ENCODE assay signal across 8 mouse cellular contexts in genomic region chr2:84838993-84839980, GRCm38 (mm10). TPM values are rescaled to one million over a fixed set of nuclear protein-coding genes. Genes with fewer than 3 reads are reported as not detected.
DNase-seq lines count a peak whose midpoint lies in the region; ATAC-seq and TF ChIP-seq lines count a peak whose summit lies in the region.

No protein-coding gene starts in this region.

- H3K9ac ChIP-seq in liver, embryonic 12.5 days = peak overlapping the region; percentile 93
- peak overlapping the region; percentile 48 for H3K9ac ChIP-seq in neural tube, embryonic 15.5 days (replicated peaks)

- no peak overlapping the region for H3K27ac ChIP-seq in left cerebral cortex, adult 2 months
- H3K27ac ChIP-seq in liver, embryonic 12.5 days = peak overlapping the region; percentile 97
- no peak overlapping the region for H3K27ac ChIP-seq in neural tube, embryonic 15.5 days (replicated peaks)

- H3K9me3 ChIP-seq in liver, embryonic 12.5 days (replicated peaks) = no peaks in the 10 kb centered on the region
- no peaks in the 10 kb centered on the region for H3K9me3 ChIP-seq in neural tube, embryonic 15.5 days (replicated peaks)

- intact Hi-C loops in left cerebral cortex, adult 2 months (cut with DNase I) = loop anchor here (10.0 kb wide), 1 partner anchor 366 kb away; no protein-coding TSS in a partner anchor
- intact Hi-C loops in left cerebral cortex, postnatal 25 days (cut with DNase I) = no loop called here
- intact Hi-C loops in heart, postnatal 36 days (cut with DNase I) = no loop called here

- WGBS in liver, embryonic 12.5 days (ENCODE audit: insufficient replicate concordance) = under 1% methylated on average over 47 of the region's 47 CpGs
- WGBS in neural tube, embryonic 15.5 days = under 1% methylated on average over 47 of the region's 47 CpGs

- no peak for DNase-seq in left cerebral cortex, adult 2 months (ENCODE audit: extremely low spot score in 1 of 2, low spot score in 2 of 2)
- DNase-seq in left cerebral cortex, postnatal 25 days (ENCODE audit: low spot score in 2 of 2) = no peak
- peak; percentile 39 to 49 for DNase-seq in heart, postnatal 36 days
- no peak for DNase-seq in frontal cortex, postnatal 10 days (ENCODE audit: low spot score in 2 of 2)
- DNase-seq in right cerebral cortex, postnatal 36 days (ENCODE audit: low spot score in 2 of 2) = no peak

- H3K4me1 ChIP-seq in liver, embryonic 12.5 days = peaks cover 57% of the 10 kb centered on the region
- peaks cover 25% of the 10 kb centered on the region for H3K4me1 ChIP-seq in neural tube, embryonic 15.5 days

- peak; percentile 62 for ATAC-seq in erythroblast, adult 5-6 weeks (replicated peaks; ENCODE audit: low FRiP score, poor library complexity, severe bottlenecking)
- peak; percentile 62 for ATAC-seq in liver, embryonic 12.5 days
- no peak for ATAC-seq in neural tube, embryonic 15.5 days (ENCODE audit: low FRiP score)

- no peak for TF ChIP-seq CTCF in left cerebral cortex, adult 2 months (IDR thresholded peaks at IDR 0.05)

- peak overlapping the region; percentile 48 for H3K4me3 ChIP-seq in left cerebral cortex, adult 2 months
- peak overlapping the region; percentile 84 for H3K4me3 ChIP-seq in liver, embryonic 12.5 days
- H3K4me3 ChIP-seq in neural tube, embryonic 15.5 days (replicated peaks) = peak overlapping the region; percentile 48

- peak overlapping the region; percentile 83 for H3K4me2 ChIP-seq in liver, embryonic 12.5 days
- H3K4me2 ChIP-seq in neural tube, embryonic 15.5 days = peak overlapping the region; percentile 94

- H3K36me3 ChIP-seq in liver, embryonic 12.5 days = peaks cover 31% of the 10 kb centered on the region
- H3K36me3 ChIP-seq in neural tube, embryonic 15.5 days = no peaks in the 10 kb centered on the region

- H3K27me3 ChIP-seq in liver, embryonic 12.5 days (replicated peaks) = peaks cover 11% of the 10 kb centered on the region; the same call in 1 of the 2 replicates
- H3K27me3 ChIP-seq in neural tube, embryonic 15.5 days (replicated peaks) = peaks cover 60% of the 10 kb centered on the region

RNA-seq across cellular contexts. Expression of gene Slc43a1, which starts 0.6 kb away (rescaled TPM):
- total RNA-seq in left cerebral cortex, adult 2 months (2021) = under 1 TPM; 0.27 to 0.30 TPM
- under 1 TPM; 0.18 to 0.69 TPM for total RNA-seq in left cerebral cortex, postnatal 25 days (2021)
- total RNA-seq in erythroblast, adult 5-6 weeks (2015; ENCODE audit: low replicate concordance) = 756 and 864 TPM in 2 replicates
- total RNA-seq in erythroblast, adult 5-6 weeks (2017; ENCODE audit: low replicate concordance) = 516 and 701 TPM in 2 replicates
- 1 to 10 TPM; 2.1 to 2.5 TPM for total RNA-seq in heart, postnatal 36 days (2021)
- 153 and 162 TPM in 2 replicates for polyA plus RNA-seq in liver, embryonic 12.5 days (2016; fragmentation: Nextera tagmentation; extraction: Ambion mirVana)
- 1.3 and 5.0 TPM in 2 replicates for polyA plus RNA-seq in neural tube, embryonic 15.5 days (2015; fragmentation: Nextera tagmentation; extraction: Ambion mirVana)

RNA-seq across cellular contexts. Expression of gene Timm10, which starts 12.5 kb away (rescaled TPM):
- 10 to 100 TPM; 49.1 to 51.3 TPM for total RNA-seq in left cerebral cortex, adult 2 months (2021)
- total RNA-seq in left cerebral cortex, postnatal 25 days (2021) = 10 to 100 TPM; 48.1 to 59.6 TPM
- 28.6 and 43.9 TPM in 2 replicates for total RNA-seq in erythroblast, adult 5-6 weeks (2015; ENCODE audit: low replicate concordance)
- total RNA-seq in erythroblast, adult 5-6 weeks (2017; ENCODE audit: low replicate concordance) = 5.2 and 22.2 TPM in 2 replicates
- total RNA-seq in heart, postnatal 36 days (2021) = 100 to 1,000 TPM; 105 to 106 TPM
- 50.9 and 54.3 TPM in 2 replicates for polyA plus RNA-seq in liver, embryonic 12.5 days (2016; fragmentation: Nextera tagmentation; extraction: Ambion mirVana)
- polyA plus RNA-seq in neural tube, embryonic 15.5 days (2015; fragmentation: Nextera tagmentation; extraction: Ambion mirVana) = 78.9 and 86.0 TPM in 2 replicates

RNA-seq across cellular contexts. Expression of gene Smtnl1, which starts 16.8 kb away (rescaled TPM):
- total RNA-seq in left cerebral cortex, adult 2 months (2021) = not detected
- total RNA-seq in left cerebral cortex, postnatal 25 days (2021) = not detected
- total RNA-seq in erythroblast, adult 5-6 weeks (2015; ENCODE audit: low replicate concordance) = not detected in 2 replicates
- 2.0 TPM in 1 of 2 replicates, not detected in the other for total RNA-seq in erythroblast, adult 5-6 weeks (2017; ENCODE audit: low replicate concordance)
- not detected for total RNA-seq in heart, postnatal 36 days (2021)
- 0.29 and 0.43 TPM in 2 replicates for polyA plus RNA-seq in liver, embryonic 12.5 days (2016; fragmentation: Nextera tagmentation; extraction: Ambion mirVana)
- polyA plus RNA-seq in neural tube, embryonic 15.5 days (2015; fragmentation: Nextera tagmentation; extraction: Ambion mirVana) = not detected in 2 replicates

RNA-seq across cellular contexts. Expression of gene Ube2l6, which starts 40.7 kb away (rescaled TPM):
- total RNA-seq in left cerebral cortex, adult 2 months (2021) = 1 to 10 TPM; 6.4 to 6.7 TPM
- total RNA-seq in left cerebral cortex, postnatal 25 days (2021) = 1 to 10 TPM; 5.6 to 8.1 TPM
- 974 and 1,000 TPM in 2 replicates for total RNA-seq in erythroblast, adult 5-6 weeks (2015; ENCODE audit: low replicate concordance)
- total RNA-seq in erythroblast, adult 5-6 weeks (2017; ENCODE audit: low replicate concordance) = 826 and 843 TPM in 2 replicates
- total RNA-seq in heart, postnatal 36 days (2021) = 10 to 100 TPM; 36.0 to 38.6 TPM
- polyA plus RNA-seq in liver, embryonic 12.5 days (2016; fragmentation: Nextera tagmentation; extraction: Ambion mirVana) = 293 and 321 TPM in 2 replicates
- 20.1 and 30.9 TPM in 2 replicates for polyA plus RNA-seq in neural tube, embryonic 15.5 days (2015; fragmentation: Nextera tagmentation; extraction: Ambion mirVana)

RNA-seq across cellular contexts. Expression of gene Rtn4rl2, which starts 47.2 kb away (rescaled TPM):
- total RNA-seq in left cerebral cortex, adult 2 months (2021) = 100 to 1,000 TPM in 1 of 2 experiments, 10 to 100 TPM in 1; 99.5 to 113 TPM
- total RNA-seq in left cerebral cortex, postnatal 25 days (2021) = 100 to 1,000 TPM in 1 of 2 experiments, 10 to 100 TPM in 1; 87.6 to 102 TPM
- not detected in 2 replicates for total RNA-seq in erythroblast, adult 5-6 weeks (2015; ENCODE audit: low replicate concordance)
- not detected in 2 replicates for total RNA-seq in erythroblast, adult 5-6 weeks (2017; ENCODE audit: low replicate concordance)
- 1 to 10 TPM; 2.6 to 3.2 TPM for total RNA-seq in heart, postnatal 36 days (2021)
- 0.29 and 0.31 TPM in 2 replicates for polyA plus RNA-seq in liver, embryonic 12.5 days (2016; fragmentation: Nextera tagmentation; extraction: Ambion mirVana)
- polyA plus RNA-seq in neural tube, embryonic 15.5 days (2015; fragmentation: Nextera tagmentation; extraction: Ambion mirVana) = 3.6 and 3.9 TPM in 2 replicates

Comparison
In these comparisons a context has a peak if more than half of its experiments do, and no peak if none do; other contexts are left out.
1. DNase-seq: peak in heart, postnatal 36 days (2 of 2); none in left cerebral cortex, adult 2 months (0 of 2), left cerebral cortex, postnatal 25 days (0 of 2), frontal cortex, postnatal 10 days (0 of 2) and right cerebral cortex, postnatal 36 days (0 of 2).
2. RNA of gene Slc43a1, which starts 0.6 kb away (total RNA-seq): 516 to 864 TPM in erythroblast, adult 5-6 weeks; 2.1 to 2.5 TPM in heart, postnatal 36 days, 0.18 to 0.69 TPM in left cerebral cortex, postnatal 25 days and 0.27 to 0.30 TPM in left cerebral cortex, adult 2 months; every median in the first group is over 100 times any median in the second.
3. Peak in every context shown above with its lines, with median percentiles within 50 percentile points of each other: H3K4me3 ChIP-seq.